Mouse (Mus musculus): Measurements from ENCODE around the gene Zbtb3.

GRCm38 (mm10) chr19:8817001-8817400, 14.6 kb downstream of the Zbtb3 start:
- TF ChIP-seq EP300 (IDR thresholded peaks at IDR 0.05; ENCODE audit: insufficient read depth, low read depth, low read length) (no peak), CTCF (IDR thresholded peaks at IDR 0.05; ENCODE audit: low read depth, low read length) (no peak)
